Mouse (Mus musculus) liver, adult 2 months (tissue): Measurements from ENCODE around the gene Krt82.

Experiments used
- CTCF ChIP-seq: fragments of 200-500 bp; IDR thresholded peaks from 2 replicates; pipeline ENCODE4 v1.5.1; 2011; ENCODE audit warnings: low read depth, low read length, control low read depth
- POLR2A ChIP-seq: fragments of 200-500 bp; IDR thresholded peaks from 2 replicates; pipeline ENCODE4 v1.6.1; 2011; ENCODE audit warnings: low read length, control low read depth; ENCODE audit not compliant: insufficient read depth; ENCODE audit errors: extremely low read depth

GRCm38 (mm10) chr15:101538580-101538900, 11.9 kb downstream of the Krt82 start:
- TF ChIP-seq POLR2A, result no peak
- no peak for TF ChIP-seq CTCF
